Mouse (Mus musculus): ENCODE measurements around the gene Irgq. TPM values are rescaled to one million over a fixed set of nuclear protein-coding genes. Genes with fewer than 3 reads are reported as not detected.
"Not testable (repeated sequence)": the region's sequence is repeated elsewhere in the genome, so short reads cannot be mapped to it uniquely, and the experiment has no call there.

The Irgq gene
- total and polyA plus RNA-seq, 3 experiments = 4.7 to 5.8 TPM; not detected in 1

- H3K27ac ChIP-seq (ENCODE audit: control insufficient read depth, low read depth, low read length) = no peak overlapping the region
- no peaks in the 10 kb centered on the region for H3K36me3 ChIP-seq (ENCODE audit: control insufficient read depth in 1 of 2, insufficient read depth in 2 of 2, low read length in 2 of 2)
- no peaks in the 10 kb centered on the region for H3K27me3 ChIP-seq (ENCODE audit: control insufficient read depth in 1 of 2, insufficient read depth in 2 of 2, low read length in 2 of 2)
- H3K4me1 ChIP-seq (ENCODE audit: control insufficient read depth in 1 of 2, insufficient read depth in 2 of 2, low read length in 2 of 2) = no peaks in the 10 kb centered on the region
- DNase-seq (ENCODE audit: low read depth, low spot score) = no peak
- H3K79me2 ChIP-seq (ENCODE audit: control insufficient read depth, insufficient read depth, low read length, poor library complexity) = no peaks in the 10 kb centered on the region
- TF ChIP-seq POLR2AphosphoS2 (IDR thresholded peaks at IDR 0.05; ENCODE audit: low read length) (no peak), E2F4 (IDR thresholded peaks at IDR 0.05; ENCODE audit: borderline replicate concordance, low read depth, low read length) (no peak), CHD1 (IDR thresholded peaks at IDR 0.05; ENCODE audit: low read depth, low read length) (no peak), NELFE (IDR thresholded peaks at IDR 0.05; ENCODE audit: low read depth, low read length) (no peak), KAT2A (conservative IDR thresholded peaks at IDR 0.05; ENCODE audit: low read depth, low read length) (no peak), ELF1 (IDR thresholded peaks at IDR 0.05; ENCODE audit: low read depth, low read length) (no peak), CTCF (IDR thresholded peaks at IDR 0.05 in 2 of 3, conservative IDR thresholded peaks at IDR 0.05 in 1 of 3; ENCODE audit: control insufficient read depth in 1 of 3, insufficient read depth in 1 of 3, low read depth in 2 of 3, low read length in 3 of 3, poor library complexity in 1 of 3, severe bottlenecking in 1 of 3) (no peak), BHLHE40 (IDR thresholded peaks at IDR 0.05; ENCODE audit: borderline replicate concordance, low read depth, low read length) (no peak), MYC (IDR thresholded peaks at IDR 0.05; ENCODE audit: low read depth, low read length) (no peak)
- no peak overlapping the region for H3K4me3 ChIP-seq (ENCODE audit: control insufficient read depth in 1 of 2, insufficient read depth in 1 of 2, low read depth in 2 of 2, low read length in 2 of 2)
- no peaks in the 10 kb centered on the region for H3K9me3 ChIP-seq (replicated peaks; ENCODE audit: insufficient read depth, low read length)
- H3K9ac ChIP-seq (ENCODE audit: control insufficient read depth, low read depth, low read length, poor library complexity, severe bottlenecking) = no peak overlapping the region
Observed at GRCm38 (mm10) chr7:24517654-24518053, 12.8 kb upstream of the Irgq start.

DNA sequence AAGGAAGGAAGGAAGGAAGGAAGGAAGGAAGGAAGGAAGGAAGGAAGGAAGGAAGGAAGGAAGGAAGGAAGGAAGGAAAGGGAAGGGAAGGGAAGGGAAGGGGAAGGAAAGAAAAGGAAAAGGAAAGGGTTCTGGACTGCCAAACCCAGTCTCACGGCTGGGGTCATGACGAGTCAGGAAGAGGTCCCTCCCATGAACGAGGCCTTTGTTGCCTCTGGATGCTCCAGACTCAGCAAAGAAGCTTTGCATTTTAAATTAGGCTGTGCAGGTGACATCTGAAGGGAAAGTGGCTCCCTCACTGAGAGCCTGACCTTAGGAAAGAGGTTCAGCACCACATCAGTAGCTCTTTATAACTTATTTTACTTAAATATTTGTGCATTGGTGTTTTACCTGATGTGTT lies 11.4 kb upstream of the Irgq start:
- H3K4me3 ChIP-seq (ENCODE audit: control insufficient read depth in 1 of 2, insufficient read depth in 1 of 2, low read depth in 2 of 2, low read length in 2 of 2) = no peak overlapping the region
- no peaks in the 10 kb centered on the region for H3K4me1 ChIP-seq (ENCODE audit: control insufficient read depth in 1 of 2, insufficient read depth in 2 of 2, low read length in 2 of 2)
- no peaks in the 10 kb centered on the region for H3K27me3 ChIP-seq (ENCODE audit: control insufficient read depth in 1 of 2, insufficient read depth in 2 of 2, low read length in 2 of 2)
- TF ChIP-seq UBTF (IDR thresholded peaks at IDR 0.05; ENCODE audit: borderline replicate concordance, insufficient read depth, low read depth, low read length) = no peak
- no peak for TF ChIP-seq BHLHE40 (IDR thresholded peaks at IDR 0.05; ENCODE audit: borderline replicate concordance, low read depth, low read length)
- TF ChIP-seq HCFC1 (IDR thresholded peaks at IDR 0.05; ENCODE audit: low read depth, low read length) = no peak
- TF ChIP-seq ZNF384 (IDR thresholded peaks at IDR 0.05; ENCODE audit: low read depth, low read length) = no peak
- TF ChIP-seq NELFE (IDR thresholded peaks at IDR 0.05; ENCODE audit: low read depth, low read length) = no peak
- TF ChIP-seq USF1 (IDR thresholded peaks at IDR 0.05; ENCODE audit: low read depth, low read length) = no peak
- no peak for TF ChIP-seq ETS1 (IDR thresholded peaks at IDR 0.05; ENCODE audit: low read depth, low read length)
- TF ChIP-seq CHD1 (IDR thresholded peaks at IDR 0.05; ENCODE audit: low read depth, low read length) = no peak
- TF ChIP-seq KAT2A (conservative IDR thresholded peaks at IDR 0.05; ENCODE audit: low read depth, low read length) = no peak
- TF ChIP-seq CTCF (IDR thresholded peaks at IDR 0.05 in 2 of 3, conservative IDR thresholded peaks at IDR 0.05 in 1 of 3; ENCODE audit: control insufficient read depth in 1 of 3, insufficient read depth in 1 of 3, low read depth in 2 of 3, low read length in 3 of 3, poor library complexity in 1 of 3, severe bottlenecking in 1 of 3) = no peak
- TF ChIP-seq ZC3H11A (IDR thresholded peaks at IDR 0.05; ENCODE audit: low read depth, low read length) = no peak
- H3K36me3 ChIP-seq (ENCODE audit: control insufficient read depth in 1 of 2, insufficient read depth in 2 of 2, low read length in 2 of 2) = no peaks in the 10 kb centered on the region
- no peak overlapping the region for H3K9ac ChIP-seq (ENCODE audit: control insufficient read depth, low read depth, low read length, poor library complexity, severe bottlenecking)
- no peaks in the 10 kb centered on the region for H3K9me3 ChIP-seq (replicated peaks; ENCODE audit: insufficient read depth, low read length)
- no peak for DNase-seq (ENCODE audit: low read depth, low spot score)
- no peak overlapping the region for H3K27ac ChIP-seq (ENCODE audit: control insufficient read depth, low read depth, low read length)
- no peaks in the 10 kb centered on the region for H3K79me2 ChIP-seq (ENCODE audit: control insufficient read depth, insufficient read depth, low read length, poor library complexity)

GRCm38 (mm10) chr7:24520054-24520453 lies 10.4 kb upstream of the Irgq start:
- H3K79me2 ChIP-seq (ENCODE audit: control insufficient read depth, insufficient read depth, low read length, poor library complexity); H3K9me3 ChIP-seq (replicated peaks; ENCODE audit: insufficient read depth, low read length); H3K27me3 ChIP-seq (ENCODE audit: control insufficient read depth in 1 of 2, insufficient read depth in 2 of 2, low read length in 2 of 2); H3K27ac ChIP-seq (ENCODE audit: control insufficient read depth, low read depth, low read length); H3K4me1 ChIP-seq (ENCODE audit: control insufficient read depth in 1 of 2, insufficient read depth in 2 of 2, low read length in 2 of 2); DNase-seq (ENCODE audit: low read depth, low spot score); H3K9ac ChIP-seq (ENCODE audit: control insufficient read depth, low read depth, low read length, poor library complexity, severe bottlenecking); H3K36me3 ChIP-seq (ENCODE audit: control insufficient read depth in 1 of 2, insufficient read depth in 2 of 2, low read length in 2 of 2); H3K4me3 ChIP-seq (ENCODE audit: control insufficient read depth in 1 of 2, insufficient read depth in 1 of 2, low read depth in 2 of 2, low read length in 2 of 2): not testable (repeated sequence)

Measured in MEL (cell line).